Mouse (Mus musculus) heart, adult 11 months (tissue): Measurements from ENCODE around the gene Erv3.

Experiments
- DNase-seq: peaks from one replicate; pipeline ENCODE4 v3.0.0; 2022

Gene Erv3

GRCm38 (mm10) chr2:131859721-131860120 is at the start of gene Erv3:
Gene Erv3, minus strand, starts transcription at chr2:131859747.
- no peak for DNase-seq

- DNase-seq = peak; percentile 90
Observed at GRCm38 (mm10) chr2:131908906-131909305, 49.4 kb upstream of the Erv3 start.

GRCm38 (mm10) chr2:131908351-131908861 is 48.9 kb upstream of the Erv3 start:
- peak; percentile 95 for DNase-seq

- DNase-seq = peak; percentile 41
Observed at GRCm38 (mm10) chr2:131907311-131907710, 47.8 kb upstream of the Erv3 start.

- DNase-seq = peak; percentile 95
Observed at GRCm38 (mm10) chr2:131906846-131907245, 47.3 kb upstream of the Erv3 start.

- DNase-seq = peak; percentile 68
Observed at GRCm38 (mm10) chr2:131906266-131906665, 46.7 kb upstream of the Erv3 start.

- DNase-seq = peak; percentile 76
Observed at GRCm38 (mm10) chr2:131905776-131906175, 46.2 kb upstream of the Erv3 start.

- DNase-seq = no peak
Observed at GRCm38 (mm10) chr2:131905025-131905424, 45.5 kb upstream of the Erv3 start.

GRCm38 (mm10) chr2:131902867-131903266 is 43.3 kb upstream of the Erv3 start:
- peak; percentile 98 for DNase-seq

GRCm38 (mm10) chr2:131902423-131902822 is 42.9 kb upstream of the Erv3 start:
- no peak for DNase-seq

GRCm38 (mm10) chr2:131897336-131898109 is 38.0 kb upstream of the Erv3 start:
- peak; percentile 27 for DNase-seq

GRCm38 (mm10) chr2:131896011-131896410 is 36.5 kb upstream of the Erv3 start:
- peak; percentile 66 for DNase-seq

- no peak for DNase-seq
Observed at GRCm38 (mm10) chr2:131895106-131895505, 35.6 kb upstream of the Erv3 start.

- peak; percentile 92 for DNase-seq
Observed at GRCm38 (mm10) chr2:131892534-131892933, 33.0 kb upstream of the Erv3 start.

- peak; percentile 61 for DNase-seq
Observed at GRCm38 (mm10) chr2:131888233-131888632, 28.7 kb upstream of the Erv3 start.

GRCm38 (mm10) chr2:131886503-131887160 is 27.1 kb upstream of the Erv3 start:
- DNase-seq = peak; percentile 79

GRCm38 (mm10) chr2:131883136-131883535 is 23.6 kb upstream of the Erv3 start:
- DNase-seq = peak; percentile 14

- DNase-seq = peak; percentile 53
Observed at GRCm38 (mm10) chr2:131881766-131882165, 22.2 kb upstream of the Erv3 start.

GRCm38 (mm10) chr2:131876551-131877265 is 17.2 kb upstream of the Erv3 start:
- peak; percentile 86 for DNase-seq

GRCm38 (mm10) chr2:131873376-131873775 is 13.8 kb upstream of the Erv3 start:
- no peak for DNase-seq

- peak; percentile 41 for DNase-seq
Observed at GRCm38 (mm10) chr2:131868983-131869382, 9.4 kb upstream of the Erv3 start.

- no peak for DNase-seq
Observed at GRCm38 (mm10) chr2:131866676-131867075, 7.1 kb upstream of the Erv3 start.

GRCm38 (mm10) chr2:131864262-131864796 is 4.8 kb upstream of the Erv3 start:
- DNase-seq = no peak
